Mouse (Mus musculus) neural tube, embryonic 15.5 days (tissue): ENCODE data around the gene Mettl17. TPM values are rescaled to one million over a fixed set of nuclear protein-coding genes. Genes with fewer than 3 reads are reported as not detected.
"Not testable (repeated sequence)": the region's sequence is repeated elsewhere in the genome, so short reads cannot be mapped to it uniquely, and the experiment has no call there.

Experiments
- ATAC-seq: fragments of 200-750 bp; cut with Nextera tagmentation; 2 replicates; pipeline ENCODE4 v1.8.0; 2017; ENCODE audit warnings: mild to moderate bottlenecking, moderate TSS enrichment, moderate library complexity; ENCODE audit not compliant: low FRiP score
- H3K27ac ChIP-seq: fragments of 300-500 bp; sonication (generic); replicated peaks from 2 replicates; pipeline ENCODE4 v1.5.1; 2015; ENCODE audit warnings: mild to moderate bottlenecking, inconsistent platforms
- H3K27me3 ChIP-seq: fragments of 300-500 bp; sonication (generic); replicated peaks from 2 replicates; pipeline ENCODE4 v1.6.1; 2015; ENCODE audit warnings: inconsistent platforms
- H3K36me3 ChIP-seq: fragments of 300-500 bp; sonication (generic); 2 replicates; pipeline ENCODE4 v1.6.1; 2015; ENCODE audit warnings: inconsistent platforms
- H3K4me1 ChIP-seq: fragments of 300-500 bp; sonication (generic); 2 replicates; pipeline ENCODE4 v1.6.1; 2015; ENCODE audit warnings: inconsistent platforms
- H3K4me2 ChIP-seq: fragments of 300-500 bp; sonication (generic); 2 replicates; pipeline ENCODE4 v1.6.1; 2015; ENCODE audit warnings: inconsistent platforms, mild to moderate bottlenecking, moderate library complexity
- H3K4me3 ChIP-seq: fragments of 300-500 bp; sonication (generic); replicated peaks from 2 replicates; pipeline ENCODE4 v1.5.1; 2015; ENCODE audit warnings: mild to moderate bottlenecking, inconsistent platforms
- H3K9ac ChIP-seq: fragments of 300-500 bp; sonication (generic); replicated peaks from 2 replicates; pipeline ENCODE4 v1.6.1; 2015; ENCODE audit warnings: mild to moderate bottlenecking, inconsistent platforms
- H3K9me3 ChIP-seq: fragments of 300-500 bp; sonication (generic); replicated peaks from 2 replicates; pipeline ENCODE4 v1.6.1; 2016; ENCODE audit warnings: inconsistent platforms
- WGBS: fragments of 180-500 bp; shearing (Covaris S2); methylation state at CpG from one replicate; pipeline ENCODE4 v1.1.7; 2015; ENCODE audit warnings: mixed read lengths; 5-methylcytosine and 5-hydroxymethylcytosine counted together
- polyA plus RNA-seq: library from polyadenylated mRNA; unstranded; fragments of >200 nt; fragmentation: Nextera tagmentation; extraction: Ambion mirVana; gene quantifications from 2 replicates; pipeline ENCODE4 v1.2.1, GENCODE M21; 2015

The Mettl17 gene
- polyA plus RNA-seq = 83.5 and 90.9 TPM in 2 replicates

GRCm38 (mm10) chr14:51884598-51885331 is at the start of gene Mettl17:
TSS of gene Mettl17 (plus strand) at chr14:51884842.
- peaks cover 32% of the 10 kb centered on the region for H3K36me3 ChIP-seq
- peak within 1 kb of the TSS; percentile 73 for H3K9ac ChIP-seq
- peak within 1 kb of the TSS; percentile 85 for H3K27ac ChIP-seq
- H3K9me3 ChIP-seq = no peaks in the 10 kb centered on the region
- peak within 1 kb of the TSS; percentile 76 for H3K4me3 ChIP-seq
- H3K27me3 ChIP-seq = no peaks in the 10 kb centered on the region
- peak; percentile 98 for ATAC-seq
- H3K4me1 ChIP-seq = peaks cover 18% of the 10 kb centered on the region
- peak within 1 kb of the TSS; percentile 77 for H3K4me2 ChIP-seq
- under 1% methylated on average over 43 of the region's 43 CpGs for WGBS

DNA sequence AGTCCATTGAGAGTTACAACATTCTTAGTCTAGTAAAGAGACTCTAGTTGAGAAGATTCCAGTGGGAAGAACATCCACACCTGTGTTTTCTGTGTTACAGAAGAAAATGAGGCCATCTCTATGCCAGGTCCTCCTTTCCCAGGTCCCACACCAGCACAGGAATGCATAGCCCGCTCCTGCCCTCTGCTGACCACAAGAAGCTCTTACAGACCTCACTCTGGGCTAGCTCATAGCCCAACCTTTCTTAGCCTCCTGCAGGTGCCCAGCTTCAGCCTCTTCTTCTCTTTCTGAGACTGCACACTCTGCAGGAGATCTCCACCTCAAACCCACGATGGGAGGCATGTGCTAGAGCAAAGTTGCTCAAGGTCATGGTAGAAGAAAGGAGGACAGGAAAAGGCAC is 46.2 kb upstream of the Mettl17 start:
- H3K4me1 ChIP-seq, H3K4me2 ChIP-seq, H3K9me3 ChIP-seq, H3K36me3 ChIP-seq, ATAC-seq, H3K27ac ChIP-seq, H3K9ac ChIP-seq, H3K4me3 ChIP-seq, H3K27me3 ChIP-seq: not testable (repeated sequence)
- 36% methylated on average over 2 of the region's 2 CpGs for WGBS

DNA sequence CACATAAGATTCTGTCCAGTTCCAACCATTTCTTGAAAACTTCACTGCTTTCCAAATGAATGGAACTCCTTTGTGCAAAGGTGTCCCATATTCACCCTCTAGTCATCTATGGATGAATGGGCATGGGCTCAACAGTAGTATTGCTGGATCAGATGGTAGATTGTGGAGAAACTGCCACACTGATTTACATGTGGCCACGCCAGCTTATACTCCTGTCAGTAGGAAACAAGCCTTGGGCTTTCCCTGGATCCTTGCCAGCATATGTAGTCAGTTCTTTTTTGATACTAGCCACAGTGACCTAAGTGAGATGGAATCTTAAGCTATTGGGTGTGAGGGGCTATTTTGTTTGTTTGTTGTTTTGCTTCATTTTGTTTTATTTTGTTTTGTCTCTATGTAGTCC is 42.4 kb upstream of the Mettl17 start:
- no peak overlapping the region for H3K27ac ChIP-seq
- H3K9me3 ChIP-seq = no peaks in the 10 kb centered on the region
- H3K4me1 ChIP-seq = no peaks in the 10 kb centered on the region
- no peak overlapping the region for H3K4me3 ChIP-seq
- no peak overlapping the region for H3K9ac ChIP-seq
- no peaks in the 10 kb centered on the region for H3K27me3 ChIP-seq
- no peak for ATAC-seq
- 76% methylated on average over 1 of the region's 1 CpGs for WGBS
- H3K4me2 ChIP-seq = no peak overlapping the region
- H3K36me3 ChIP-seq = no peaks in the 10 kb centered on the region

GRCm38 (mm10) chr14:51842781-51843180 is 41.9 kb upstream of the Mettl17 start:
- no peak for ATAC-seq
- Histone ChIP-seq H3K36me3 (no peaks in the 10 kb centered on the region), H3K4me2 (no peak overlapping the region), H3K9ac (no peak overlapping the region), H3K9me3 (no peaks in the 10 kb centered on the region), H3K27me3 (no peaks in the 10 kb centered on the region), H3K4me1 (no peaks in the 10 kb centered on the region), H3K4me3 (no peak overlapping the region), H3K27ac (no peak overlapping the region)
- 94% methylated on average over 2 of the region's 2 CpGs for WGBS

DNA sequence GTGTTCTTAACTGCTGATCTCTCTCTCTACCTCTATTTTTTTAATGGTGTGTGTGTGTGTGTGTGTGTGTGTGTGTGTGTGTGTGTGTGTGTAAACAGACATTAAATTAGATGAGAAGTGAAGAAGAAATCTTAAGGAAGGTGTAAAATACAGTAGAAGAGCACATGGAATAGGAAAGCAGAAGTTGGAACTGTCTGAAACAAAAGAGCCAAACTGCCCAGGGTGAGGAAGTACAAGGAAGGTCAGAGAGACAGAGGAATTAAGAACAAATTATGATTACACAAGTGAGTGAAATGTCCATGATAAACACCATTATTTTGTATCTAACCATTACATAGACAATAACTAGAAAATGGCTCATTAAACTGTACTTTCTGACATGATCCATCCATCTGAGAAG is 40.8 kb upstream of the Mettl17 start:
- H3K27ac ChIP-seq = no peak overlapping the region
- no peaks in the 10 kb centered on the region for H3K9me3 ChIP-seq
- no peak for ATAC-seq
- no peak overlapping the region for H3K4me2 ChIP-seq
- H3K4me1 ChIP-seq = no peaks in the 10 kb centered on the region
- H3K36me3 ChIP-seq = no peaks in the 10 kb centered on the region
- no peak overlapping the region for H3K9ac ChIP-seq
- no peaks in the 10 kb centered on the region for H3K27me3 ChIP-seq
- H3K4me3 ChIP-seq = no peak overlapping the region

DNA sequence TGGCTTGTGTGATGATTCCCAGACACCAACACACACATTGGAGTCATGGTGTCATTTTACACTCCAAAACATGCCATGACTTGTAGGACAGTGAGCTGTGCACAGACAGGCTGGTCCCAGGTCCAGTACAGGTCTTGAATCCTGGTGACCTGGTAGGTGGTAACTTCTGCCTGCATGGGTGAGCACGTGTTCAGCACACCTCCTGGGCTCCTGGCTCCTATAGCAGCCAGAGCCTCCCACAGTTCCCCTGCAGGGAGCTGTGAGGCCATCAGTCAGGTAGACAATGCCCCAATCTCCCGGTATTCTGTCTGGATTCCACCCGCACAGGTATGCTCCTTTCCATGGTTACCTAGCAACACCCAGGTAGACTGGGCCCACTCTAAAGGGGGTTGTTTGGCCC is 38.1 kb upstream of the Mettl17 start:
- no peak overlapping the region for H3K9ac ChIP-seq
- H3K27ac ChIP-seq = no peak overlapping the region
- no peaks in the 10 kb centered on the region for H3K9me3 ChIP-seq
- no peak overlapping the region for H3K4me2 ChIP-seq
- H3K27me3 ChIP-seq = no peaks in the 10 kb centered on the region
- H3K4me3 ChIP-seq = no peak overlapping the region
- 82% methylated on average over 3 of the region's 3 CpGs for WGBS
- no peak for ATAC-seq
- H3K36me3 ChIP-seq = no peaks in the 10 kb centered on the region
- H3K4me1 ChIP-seq = no peaks in the 10 kb centered on the region

DNA sequence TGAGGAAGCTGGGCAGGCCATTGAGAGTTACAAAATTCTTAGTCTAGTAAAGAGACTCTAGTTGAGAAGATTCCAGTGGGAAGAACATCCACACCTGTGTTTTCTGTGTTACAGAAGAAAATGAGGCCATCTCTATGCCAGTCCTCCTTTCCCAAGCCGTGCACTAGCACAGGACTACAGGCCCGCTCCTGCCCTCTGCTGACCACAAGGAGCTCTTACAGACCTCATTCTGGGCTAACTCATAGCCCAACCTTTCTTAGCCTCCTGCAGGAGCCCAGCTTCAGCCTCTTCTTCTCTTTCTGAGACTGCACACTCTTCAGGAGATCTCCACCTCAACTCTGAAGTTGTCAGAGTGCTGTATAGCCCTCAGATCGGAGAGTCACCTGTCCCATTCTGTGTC is 33.6 kb upstream of the Mettl17 start:
- ATAC-seq = not testable (repeated sequence)
- WGBS = 47% methylated on average over 3 of the region's 3 CpGs

DNA sequence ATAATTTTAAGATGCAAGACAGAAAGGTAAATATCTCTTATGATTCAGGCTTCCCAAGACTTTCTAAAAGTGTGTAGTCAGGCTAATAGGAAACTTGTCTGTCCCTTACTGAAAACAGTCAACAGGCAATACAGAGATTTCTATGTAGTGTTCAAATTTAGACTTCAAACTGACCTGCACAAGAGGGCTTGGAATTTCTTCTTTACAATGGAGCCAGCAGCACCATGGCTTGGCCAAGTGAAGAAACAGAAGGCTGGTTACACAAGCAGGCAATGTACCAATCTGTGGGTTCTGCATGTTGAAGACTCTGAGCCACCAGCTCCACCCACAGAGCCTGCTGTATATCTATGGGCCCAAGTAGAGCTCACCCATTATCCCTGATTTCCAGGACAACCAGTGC is 31.2 kb upstream of the Mettl17 start, which contains the start of gene Ear6:
Ear6 (plus strand) TSS at position 301 of the 400 bp plus-strand sequence.
- no peaks in the 10 kb centered on the region for H3K27me3 ChIP-seq
- H3K4me1 ChIP-seq = no peaks in the 10 kb centered on the region
- ATAC-seq = no peak
- H3K9me3 ChIP-seq = no peaks in the 10 kb centered on the region
- no peak within 1 kb of the TSS for H3K9ac ChIP-seq
- no peaks in the 10 kb centered on the region for H3K36me3 ChIP-seq
- H3K4me2 ChIP-seq = no peak within 1 kb of the TSS
- no peak within 1 kb of the TSS for H3K4me3 ChIP-seq
- no peak within 1 kb of the TSS for H3K27ac ChIP-seq

More for the DNA sequence above, 33.6 kb upstream of the Mettl17 start:
- not testable (repeated sequence) for H3K27ac ChIP-seq, H3K4me2 ChIP-seq, H3K27me3 ChIP-seq, H3K4me3 ChIP-seq, H3K9me3 ChIP-seq, H3K4me1 ChIP-seq, H3K9ac ChIP-seq, H3K36me3 ChIP-seq

GRCm38 (mm10) chr14:51855280-51855679 is 29.4 kb upstream of the Mettl17 start:
- WGBS = 88% methylated on average over 7 of the region's 7 CpGs
- H3K27me3 ChIP-seq, H3K9me3 ChIP-seq, H3K36me3 ChIP-seq, H3K27ac ChIP-seq, H3K4me3 ChIP-seq, H3K4me2 ChIP-seq, ATAC-seq, H3K4me1 ChIP-seq, H3K9ac ChIP-seq: not testable (repeated sequence)

- not testable (repeated sequence) for H3K4me1 ChIP-seq, ATAC-seq, H3K36me3 ChIP-seq, H3K27me3 ChIP-seq, H3K27ac ChIP-seq, H3K4me2 ChIP-seq, H3K4me3 ChIP-seq, H3K9me3 ChIP-seq, H3K9ac ChIP-seq
- 14% methylated on average over 1 of the region's 1 CpGs for WGBS
Observed at GRCm38 (mm10) chr14:51863603-51864002, 21.0 kb upstream of the Mettl17 start.

DNA sequence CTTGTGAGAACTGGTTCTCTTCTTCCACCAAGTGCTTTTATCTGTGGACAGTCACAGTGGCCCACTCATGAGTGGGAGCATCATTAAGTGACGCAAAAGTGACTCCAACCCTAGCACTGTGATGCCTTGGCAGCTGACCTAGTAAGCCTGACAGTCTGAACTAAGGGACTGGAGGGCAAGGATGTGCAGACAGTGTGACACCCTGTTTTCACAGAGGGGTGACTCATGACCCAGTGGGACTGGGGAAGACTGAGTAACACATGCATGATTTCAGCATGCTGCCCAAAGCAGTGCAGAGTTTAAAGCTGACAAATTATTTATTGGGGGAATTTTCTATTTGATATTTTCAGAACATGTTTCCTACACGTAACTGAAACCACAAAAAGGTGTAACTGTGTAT is 13.9 kb upstream of the Mettl17 start:
- Histone ChIP-seq H3K4me2 (no peak overlapping the region), H3K9ac (no peak overlapping the region), H3K4me1 (no peaks in the 10 kb centered on the region), H3K36me3 (no peaks in the 10 kb centered on the region), H3K4me3 (no peak overlapping the region), H3K27ac (no peak overlapping the region), H3K9me3 (no peaks in the 10 kb centered on the region), H3K27me3 (no peaks in the 10 kb centered on the region)
- 89% methylated on average over 2 of the region's 2 CpGs for WGBS
- ATAC-seq = no peak

DNA sequence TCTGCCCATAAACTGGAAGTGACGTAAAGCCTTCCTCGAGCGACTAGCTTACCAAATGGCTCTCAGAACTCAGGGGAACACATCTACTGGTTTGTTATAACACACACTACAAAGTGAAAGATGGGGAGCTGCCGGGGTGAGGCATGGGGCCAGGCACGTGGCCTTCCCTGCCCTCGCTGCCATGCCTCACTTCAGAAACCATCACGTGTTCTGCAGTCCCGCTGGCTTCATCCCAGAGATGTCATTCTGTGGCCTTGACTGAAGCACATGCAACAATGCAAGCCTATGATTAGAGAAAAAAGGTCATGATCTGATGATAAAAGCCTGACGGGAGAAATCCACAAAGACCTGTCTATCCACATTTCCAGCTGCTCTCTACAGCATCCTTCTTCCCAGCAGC is 12.9 kb upstream of the Mettl17 start:
- H3K4me2 ChIP-seq = no peak overlapping the region
- no peak overlapping the region for H3K9ac ChIP-seq
- H3K36me3 ChIP-seq = no peaks in the 10 kb centered on the region
- ATAC-seq = no peak
- H3K4me1 ChIP-seq = no peaks in the 10 kb centered on the region
- no peak overlapping the region for H3K4me3 ChIP-seq
- no peaks in the 10 kb centered on the region for H3K27me3 ChIP-seq
- no peak overlapping the region for H3K27ac ChIP-seq
- no peaks in the 10 kb centered on the region for H3K9me3 ChIP-seq
- WGBS = 81% methylated on average over 9 of the region's 9 CpGs
